Mouse (Mus musculus) hindbrain, embryonic 11.5 days (tissue): ENCODE measurements around the gene Dedd. TPM values are rescaled to one million over a fixed set of nuclear protein-coding genes. Genes with fewer than 3 reads are reported as not detected.

Experiments
- ATAC-seq: fragments of 200-750 bp; cut with Nextera tagmentation; 2 replicates; pipeline ENCODE4 v1.8.0; 2017; ENCODE audit warnings: mild to moderate bottlenecking, moderate TSS enrichment, moderate library complexity; ENCODE audit not compliant: low FRiP score
- DNase-seq: peaks from one replicate; pipeline ENCODE4 v3.0.0-alpha.2; 2015; ENCODE audit warnings: low spot score
- H3K27ac ChIP-seq: fragments of 300-500 bp; sonication (generic); 2 replicates; pipeline ENCODE4 v1.5.1; 2014; ENCODE audit warnings: mild to moderate bottlenecking, low read depth, low read length
- H3K27me3 ChIP-seq: fragments of 300-500 bp; sonication (generic); 2 replicates; pipeline ENCODE4 v1.6.1; 2014; ENCODE audit warnings: mild to moderate bottlenecking, low read length, moderate library complexity, mixed read lengths; ENCODE audit not compliant: control insufficient read depth, insufficient read depth
- H3K36me3 ChIP-seq: fragments of 300-500 bp; sonication (generic); 2 replicates; pipeline ENCODE4 v1.6.1; 2014; ENCODE audit warnings: mild to moderate bottlenecking, low read length, moderate library complexity, mixed read lengths; ENCODE audit not compliant: control insufficient read depth, insufficient read depth
- H3K4me1 ChIP-seq: fragments of 300-500 bp; sonication (generic); replicated peaks from 2 replicates; pipeline ENCODE4 v1.6.1; 2014; ENCODE audit warnings: low read length, mixed read lengths; ENCODE audit not compliant: control insufficient read depth, insufficient read depth
- H3K4me2 ChIP-seq: fragments of 300-500 bp; sonication (generic); replicated peaks from 2 replicates; pipeline ENCODE4 v1.6.1; 2014; ENCODE audit warnings: mild to moderate bottlenecking, low read depth, low read length
- H3K4me3 ChIP-seq: fragments of 300-500 bp; sonication (generic); 2 replicates; pipeline ENCODE4 v1.5.1; 2014; ENCODE audit warnings: low read depth, low read length
- H3K9ac ChIP-seq: fragments of 300-500 bp; sonication (generic); 2 replicates; pipeline ENCODE4 v1.6.1; 2014; ENCODE audit warnings: low read depth, low read length
- H3K9me3 ChIP-seq: fragments of 300-500 bp; sonication (generic); 2 replicates; pipeline ENCODE4 v1.6.1; 2016; ENCODE audit warnings: low read length; ENCODE audit not compliant: control insufficient read depth
- WGBS: fragments of 180-500 bp; shearing (Covaris S2); extraction: QIAGEN DNeasy Blood & Tissue Kit; methylation state at CpG from one replicate; pipeline ENCODE4 v1.1.7; 2014; 5-methylcytosine and 5-hydroxymethylcytosine counted together
- polyA plus RNA-seq: library from polyadenylated mRNA; unstranded; fragments of >200 nt; fragmentation: Nextera tagmentation; extraction: Ambion mirVana; gene quantifications from 2 replicates; pipeline ENCODE4 v1.2.1, GENCODE M21; 2014

Dedd gene
- polyA plus RNA-seq, 1 experiment from 2014 or later: 49.5 TPM

- Histone ChIP-seq H3K4me2 (no peak overlapping the region), H3K4me3 (no peak overlapping the region), H3K4me1 (peaks cover 9% of the 10 kb centered on the region), H3K27me3 (no peaks in the 10 kb centered on the region), H3K27ac (no peak overlapping the region), H3K9me3 (no peaks in the 10 kb centered on the region), H3K36me3 (0 out of 2 replicates have a peak, but pooled peaks cover 2% of the 10 kb centered on the region), H3K9ac (no peak overlapping the region)
- DNase-seq (no peak), ATAC-seq (no peak)
- 92% methylated on average over 15 of the region's 15 CpGs for WGBS
These were observed 44.5 kb upstream of the Dedd start for GRCm38 (mm10) chr1:171284491-171284890.

- 0 out of 2 replicates have a peak, but pooled peaks cover 2% of the 10 kb centered on the region for H3K36me3 ChIP-seq
- H3K4me1 ChIP-seq: peaks cover 3% of the 10 kb centered on the region
- 92% methylated on average over 20 of the region's 20 CpGs for WGBS
- no peaks in the 10 kb centered on the region for H3K27me3 ChIP-seq
- no peak for ATAC-seq
- H3K27ac ChIP-seq: no peak overlapping the region
- no peak overlapping the region for H3K4me2 ChIP-seq
- no peak overlapping the region for H3K9ac ChIP-seq
- H3K4me3 ChIP-seq: no peak overlapping the region
- no peaks in the 10 kb centered on the region for H3K9me3 ChIP-seq
- DNase-seq: no peak
These were observed 43.7 kb upstream of the Dedd start for GRCm38 (mm10) chr1:171285096-171285892.

DNA sequence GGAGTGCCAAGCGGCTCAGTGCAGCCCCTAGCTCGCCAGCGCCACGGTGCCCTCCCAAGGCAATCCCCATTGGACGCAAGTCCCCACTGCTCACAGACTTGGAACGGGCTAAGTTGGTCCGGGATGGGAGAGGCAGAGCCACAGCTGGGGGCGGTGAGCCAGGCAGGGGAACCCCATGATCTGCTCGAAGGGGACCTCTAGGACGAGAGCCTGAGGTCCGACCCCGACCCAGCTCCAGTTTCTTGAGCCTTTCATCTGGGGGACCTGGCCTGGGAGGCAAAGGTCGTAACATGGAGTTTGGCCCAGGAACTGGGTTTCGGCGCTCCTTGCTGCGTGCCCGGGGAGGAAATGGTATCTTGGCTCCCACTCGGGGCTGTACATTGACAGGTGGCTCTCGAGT is 42.4 kb upstream of the Dedd start:
- peaks cover 3% of the 10 kb centered on the region; the same call in 1 of the 2 replicates for H3K4me1 ChIP-seq
- H3K4me2 ChIP-seq: no peak overlapping the region
- H3K4me3 ChIP-seq: peak overlapping the region; percentile 94
- no peak for DNase-seq
- H3K9me3 ChIP-seq: no peaks in the 10 kb centered on the region
- H3K9ac ChIP-seq: no peak overlapping the region
- WGBS: 91% methylated on average over 19 of the region's 19 CpGs
- H3K27ac ChIP-seq: no peak overlapping the region
- no peak for ATAC-seq
- no peaks in the 10 kb centered on the region for H3K27me3 ChIP-seq
- 0 out of 2 replicates have a peak, but pooled peaks cover 2% of the 10 kb centered on the region for H3K36me3 ChIP-seq

- Histone ChIP-seq H3K4me2 (peak within 1 kb of the TSS; percentile 69), H3K27ac (peak within 1 kb of the TSS; percentile 96), H3K9me3 (no peaks in the 10 kb centered on the region), H3K4me1 (peaks cover 3% of the 10 kb centered on the region; the same call in 1 of the 2 replicates), H3K36me3 (0 out of 2 replicates have a peak, but pooled peaks cover 2% of the 10 kb centered on the region), H3K27me3 (no peaks in the 10 kb centered on the region), H3K4me3 (peak within 1 kb of the TSS; percentile 94), H3K9ac (peak within 1 kb of the TSS; percentile 99)
- peak; percentile 94 for DNase-seq
- ATAC-seq: peak; percentile 96
- WGBS: under 1% methylated on average over 45 of the region's 49 CpGs
These were observed 41.5 kb upstream of the Dedd start, which contains the start of gene Usp21 for GRCm38 (mm10) chr1:171287136-171288081. Gene Usp21, minus strand, starts transcription at chr1:171287991.

- 68% methylated on average over 4 of the region's 4 CpGs for WGBS
These were observed 40.6 kb upstream of the Dedd start for GRCm38 (mm10) chr1:171288328-171288727.

DNA sequence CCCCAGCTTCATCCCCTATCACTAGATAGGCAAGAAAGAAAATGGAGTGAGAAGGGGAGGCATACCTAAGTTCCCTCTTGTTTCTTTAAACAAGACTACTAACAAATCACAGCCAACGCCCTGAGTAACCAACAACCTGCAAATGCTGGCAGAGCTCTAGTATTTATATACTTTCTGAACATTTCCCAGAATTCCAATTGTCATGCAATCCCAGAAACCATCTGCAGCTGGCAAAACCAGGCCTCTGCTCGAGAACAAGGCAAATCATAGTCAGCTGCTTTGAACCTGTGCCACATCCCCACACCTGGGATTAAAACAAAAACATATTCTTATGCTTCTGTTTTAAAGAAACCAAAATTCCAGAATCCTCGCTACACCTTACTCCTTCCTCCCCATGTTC is 35.6 kb upstream of the Dedd start:
- H3K4me3 ChIP-seq: no peak overlapping the region
- H3K27me3 ChIP-seq: peaks cover 6% of the 10 kb centered on the region
- no peaks in the 10 kb centered on the region for H3K36me3 ChIP-seq
- no peaks in the 10 kb centered on the region for H3K9me3 ChIP-seq
- 0 out of 2 replicates have a peak, but pooled peaks cover 3% of the 10 kb centered on the region for H3K4me1 ChIP-seq
- DNase-seq (no peak), ATAC-seq (no peak)
- H3K9ac ChIP-seq: no peak overlapping the region; the same call in 1 of the 2 replicates
- no peak overlapping the region for H3K27ac ChIP-seq
- no peak overlapping the region for H3K4me2 ChIP-seq
- WGBS: 91% methylated on average over 3 of the region's 3 CpGs

More at GRCm38 (mm10) chr1:171288328-171288727, 40.6 kb upstream of the Dedd start:
- peak overlapping the region; percentile 94; the same call in 1 of the 2 replicates for H3K4me3 ChIP-seq
- peaks cover 3% of the 10 kb centered on the region; the same call in 1 of the 2 replicates for H3K4me1 ChIP-seq
- H3K27me3 ChIP-seq: no peaks in the 10 kb centered on the region
- DNase-seq (no peak), ATAC-seq (peak; percentile 1; the same call in 1 of the 2 replicates)
- H3K27ac ChIP-seq: no peak overlapping the region
- H3K9me3 ChIP-seq: no peaks in the 10 kb centered on the region
- 0 out of 2 replicates have a peak, but pooled peaks cover 2% of the 10 kb centered on the region for H3K36me3 ChIP-seq
- H3K9ac ChIP-seq: no peak overlapping the region
- H3K4me2 ChIP-seq: no peak overlapping the region; the same call in 1 of the 2 replicates

GRCm38 (mm10) chr1:171293906-171294297 is 35.0 kb upstream of the Dedd start:
- 50% methylated on average over 5 of the region's 5 CpGs for WGBS
- ATAC-seq (no peak), DNase-seq (no peak)
- H3K36me3 ChIP-seq: no peaks in the 10 kb centered on the region
- peak overlapping the region; percentile 33 for H3K27ac ChIP-seq
- 0 out of 2 replicates have a peak, but pooled peaks cover 3% of the 10 kb centered on the region for H3K4me1 ChIP-seq
- peak overlapping the region; percentile 48 for H3K4me3 ChIP-seq
- H3K9ac ChIP-seq: peak overlapping the region; percentile 81
- peaks cover 6% of the 10 kb centered on the region for H3K27me3 ChIP-seq
- peak overlapping the region; percentile 65 for H3K4me2 ChIP-seq
- no peaks in the 10 kb centered on the region for H3K9me3 ChIP-seq

GRCm38 (mm10) chr1:171294298-171295062 is 34.5 kb upstream of the Dedd start, which contains the start of gene Ufc1:
Gene Ufc1, minus strand, starts transcription at chr1:171295024.
- H3K4me1 ChIP-seq: 0 out of 2 replicates have a peak, but pooled peaks cover 3% of the 10 kb centered on the region
- H3K36me3 ChIP-seq: no peaks in the 10 kb centered on the region
- peak within 1 kb of the TSS; percentile 65 for H3K4me2 ChIP-seq
- peak within 1 kb of the TSS; percentile 48 for H3K4me3 ChIP-seq
- H3K27me3 ChIP-seq: peaks cover 6% of the 10 kb centered on the region
- H3K27ac ChIP-seq: peak within 1 kb of the TSS; percentile 89
- DNase-seq: peak; percentile 85
- peak; percentile 87 for ATAC-seq
- H3K9me3 ChIP-seq: no peaks in the 10 kb centered on the region
- WGBS: 1% methylated on average over 42 of the region's 42 CpGs
- H3K9ac ChIP-seq: peak within 1 kb of the TSS; percentile 81
